Mouse (Mus musculus): ENCODE measurements around the gene AC131692.1.

- TF ChIP-seq POLR2AphosphoS2 (IDR thresholded peaks at IDR 0.05; ENCODE audit: insufficient read length, low read depth), result no peak
- TF ChIP-seq MAX (IDR thresholded peaks at IDR 0.05; ENCODE audit: low read depth), result no peak
- no peak for TF ChIP-seq REST (IDR thresholded peaks at IDR 0.05; ENCODE audit: insufficient read depth, insufficient read length)
- TF ChIP-seq POLR2A (IDR thresholded peaks at IDR 0.05; ENCODE audit: insufficient read length, low read depth), result no peak
- no peak for TF ChIP-seq E2F4 (IDR thresholded peaks at IDR 0.05; ENCODE audit: insufficient read depth)
These were observed 47.2 kb downstream of the AC131692.1 start, which contains the start of gene Arl2 for GRCm38 (mm10) chr19:6141394-6141749.

Measured in myocyte (in vitro differentiated cells).